Mouse (Mus musculus): ENCODE data around the gene Tmem82. TPM values are rescaled to one million over a fixed set of nuclear protein-coding genes. Genes with fewer than 3 reads are reported as not detected.

Tmem82 gene
- 6.0 and 8.4 TPM in 2 replicates for polyA plus RNA-seq (2014; fragmentation: Nextera tagmentation; extraction: Ambion mirVana)

DNA sequence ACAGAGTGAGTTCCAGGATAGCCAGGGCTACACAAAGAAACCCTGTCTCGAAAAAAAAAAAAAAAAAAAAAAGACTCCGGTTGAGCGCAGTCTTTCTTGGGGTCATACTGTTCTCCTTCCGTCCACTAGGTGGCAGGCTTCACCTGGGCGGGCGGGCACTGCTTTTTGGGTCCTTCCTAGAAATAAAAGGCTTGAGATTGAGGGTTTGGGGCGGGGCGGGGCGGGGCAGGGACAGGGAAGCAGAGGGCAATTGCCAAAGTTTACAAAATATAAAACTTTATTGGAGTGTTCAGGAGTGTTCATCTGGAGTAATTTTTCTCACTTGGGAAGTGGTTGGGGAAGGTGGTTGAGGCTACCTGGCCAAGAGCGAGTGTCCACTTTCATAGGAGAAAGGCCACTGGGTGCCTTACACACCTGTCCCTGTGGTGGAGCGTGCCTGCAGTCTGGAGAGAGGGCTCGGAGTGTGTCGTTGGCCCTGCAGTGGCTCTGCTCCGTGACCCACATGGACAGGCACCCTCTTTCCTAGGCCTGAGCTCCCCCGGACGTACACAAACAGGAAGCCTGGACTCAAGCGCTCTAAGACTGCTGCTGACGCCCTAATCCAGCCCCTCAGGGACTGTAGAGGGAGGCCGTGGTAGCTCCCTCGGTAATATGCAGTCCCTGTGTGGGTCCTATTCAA is at the start of gene Tmem82:
Tmem82 (minus strand) TSS at position 69 of the 679 bp plus-strand sequence.
- ATAC-seq (replicated peaks; ENCODE audit: low FRiP score, low TSS enrichment, low read depth) (peak; percentile 9; the same call in 1 of the 2 replicates), DNase-seq (ENCODE audit: low spot score) (peak; percentile 74)
- H3K36me3 ChIP-seq (ENCODE audit: control insufficient read depth, insufficient read depth, low read length), result no peaks in the 10 kb centered on the region
- peak within 1 kb of the TSS; percentile 50 for H3K4me2 ChIP-seq (ENCODE audit: low read length)
- H3K27ac ChIP-seq (ENCODE audit: low read depth), result peak within 1 kb of the TSS; percentile 54; the same call in 1 of the 2 replicates
- peaks cover 18% of the 10 kb centered on the region for H3K4me1 ChIP-seq (replicated peaks; ENCODE audit: control insufficient read depth, insufficient read depth, low read length)
- no peaks in the 10 kb centered on the region for H3K9me3 ChIP-seq (ENCODE audit: control insufficient read depth, low read length)
- no peaks in the 10 kb centered on the region for H3K27me3 ChIP-seq (replicated peaks; ENCODE audit: control insufficient read depth, insufficient read depth, low read length)
- H3K9ac ChIP-seq (ENCODE audit: low read length), result peak within 1 kb of the TSS; percentile 35
- H3K4me3 ChIP-seq (ENCODE audit: low read depth, low read length), result peak within 1 kb of the TSS; percentile 27
- 24% methylated on average over 19 of the region's 20 CpGs for WGBS

DNA sequence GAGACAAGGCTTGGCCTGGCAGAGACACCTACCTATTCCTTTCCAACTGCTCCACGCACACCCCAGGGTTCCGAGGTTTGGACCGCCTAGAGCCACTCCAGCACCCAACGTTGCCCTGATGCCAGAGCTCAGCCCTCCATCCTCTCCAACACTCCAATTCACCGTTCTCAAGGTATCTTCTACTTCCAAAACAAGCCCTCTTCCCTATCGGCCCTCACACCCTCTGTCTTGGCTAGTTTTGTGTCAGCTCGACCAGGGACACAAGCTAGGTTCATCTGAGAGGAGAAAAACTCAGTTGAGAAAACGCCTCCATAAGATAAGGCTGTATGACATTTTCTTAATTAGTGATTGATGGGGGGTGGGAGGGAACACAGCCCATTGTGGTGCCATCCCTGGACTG is 46.4 kb upstream of the Tmem82 start, which contains the start of gene Plekhm2:
Plekhm2 (minus strand) TSS at position 101 of the 400 bp plus-strand sequence.
- no peak for ATAC-seq (replicated peaks; ENCODE audit: low FRiP score, low TSS enrichment, low read depth)

DNA sequence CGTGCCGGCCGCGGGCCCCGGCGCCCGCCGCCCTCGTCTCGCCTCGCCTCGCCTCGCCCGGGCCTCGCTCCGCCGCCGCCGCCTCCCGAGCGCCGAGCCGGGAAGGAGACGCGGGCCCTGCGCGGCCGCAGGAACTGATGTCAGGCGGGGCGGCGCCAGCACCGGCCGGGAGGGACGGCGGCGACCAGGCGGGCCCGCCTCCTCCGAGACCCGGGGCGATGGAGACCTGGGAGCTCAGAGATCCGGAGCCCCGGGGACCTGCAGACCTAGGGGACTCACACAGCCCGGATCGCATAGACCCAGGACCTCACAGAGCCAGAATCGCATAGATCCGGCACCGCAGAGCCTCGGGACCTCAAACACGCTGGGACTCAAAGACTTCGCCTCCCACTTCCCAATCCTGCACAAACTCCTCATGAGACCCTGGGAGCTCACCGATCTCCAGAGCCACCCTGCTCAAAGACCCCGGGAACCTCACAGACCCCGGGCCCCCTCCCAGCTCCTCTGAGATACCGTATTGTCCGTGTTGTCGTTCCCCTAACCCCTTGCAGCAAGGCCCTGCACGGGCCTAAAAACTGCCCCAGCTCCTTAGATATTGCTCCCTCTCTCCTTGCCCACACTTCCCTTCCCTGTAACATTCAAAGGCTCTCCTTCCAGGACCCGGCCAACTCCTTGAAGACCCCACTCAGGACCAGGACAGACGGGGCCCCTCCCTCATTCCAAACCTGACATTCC is 45.7 kb upstream of the Tmem82 start:
- 1% methylated on average over 56 of the region's 60 CpGs for WGBS
- H3K9me3 ChIP-seq (ENCODE audit: control insufficient read depth, low read length), result no peaks in the 10 kb centered on the region
- H3K27ac ChIP-seq (ENCODE audit: low read depth), result peak overlapping the region; percentile 57
- H3K4me2 ChIP-seq (ENCODE audit: low read length), result peak overlapping the region; percentile 93
- H3K4me1 ChIP-seq (replicated peaks; ENCODE audit: control insufficient read depth, insufficient read depth, low read length), result peaks cover 12% of the 10 kb centered on the region
- H3K27me3 ChIP-seq (replicated peaks; ENCODE audit: control insufficient read depth, insufficient read depth, low read length), result no peaks in the 10 kb centered on the region
- DNase-seq (ENCODE audit: low spot score) (peak; percentile 89), ATAC-seq (replicated peaks; ENCODE audit: low FRiP score, low TSS enrichment, low read depth) (peak; percentile 84)
- H3K9ac ChIP-seq (ENCODE audit: low read length), result peak overlapping the region; percentile 91
- H3K36me3 ChIP-seq (ENCODE audit: control insufficient read depth, insufficient read depth, low read length), result peaks cover 16% of the 10 kb centered on the region
- peak overlapping the region; percentile 89 for H3K4me3 ChIP-seq (ENCODE audit: low read depth, low read length)

More for the DNA sequence above, 46.4 kb upstream of the Tmem82 start, which contains the start of gene Plekhm2:
- 65% methylated on average over 8 of the region's 8 CpGs for WGBS
- H3K9me3 ChIP-seq (ENCODE audit: control insufficient read depth, low read length), result no peaks in the 10 kb centered on the region
- peak within 1 kb of the TSS; percentile 89 for H3K4me3 ChIP-seq (ENCODE audit: low read depth, low read length)
- H3K27ac ChIP-seq (ENCODE audit: low read depth), result peak within 1 kb of the TSS; percentile 57
- peaks cover 12% of the 10 kb centered on the region for H3K4me1 ChIP-seq (replicated peaks; ENCODE audit: control insufficient read depth, insufficient read depth, low read length)
- no peak for DNase-seq (ENCODE audit: low spot score)
- no peaks in the 10 kb centered on the region for H3K27me3 ChIP-seq (replicated peaks; ENCODE audit: control insufficient read depth, insufficient read depth, low read length)
- H3K36me3 ChIP-seq (ENCODE audit: control insufficient read depth, insufficient read depth, low read length), result peaks cover 15% of the 10 kb centered on the region
- H3K9ac ChIP-seq (ENCODE audit: low read length), result peak within 1 kb of the TSS; percentile 91
- peak within 1 kb of the TSS; percentile 93 for H3K4me2 ChIP-seq (ENCODE audit: low read length)

DNA sequence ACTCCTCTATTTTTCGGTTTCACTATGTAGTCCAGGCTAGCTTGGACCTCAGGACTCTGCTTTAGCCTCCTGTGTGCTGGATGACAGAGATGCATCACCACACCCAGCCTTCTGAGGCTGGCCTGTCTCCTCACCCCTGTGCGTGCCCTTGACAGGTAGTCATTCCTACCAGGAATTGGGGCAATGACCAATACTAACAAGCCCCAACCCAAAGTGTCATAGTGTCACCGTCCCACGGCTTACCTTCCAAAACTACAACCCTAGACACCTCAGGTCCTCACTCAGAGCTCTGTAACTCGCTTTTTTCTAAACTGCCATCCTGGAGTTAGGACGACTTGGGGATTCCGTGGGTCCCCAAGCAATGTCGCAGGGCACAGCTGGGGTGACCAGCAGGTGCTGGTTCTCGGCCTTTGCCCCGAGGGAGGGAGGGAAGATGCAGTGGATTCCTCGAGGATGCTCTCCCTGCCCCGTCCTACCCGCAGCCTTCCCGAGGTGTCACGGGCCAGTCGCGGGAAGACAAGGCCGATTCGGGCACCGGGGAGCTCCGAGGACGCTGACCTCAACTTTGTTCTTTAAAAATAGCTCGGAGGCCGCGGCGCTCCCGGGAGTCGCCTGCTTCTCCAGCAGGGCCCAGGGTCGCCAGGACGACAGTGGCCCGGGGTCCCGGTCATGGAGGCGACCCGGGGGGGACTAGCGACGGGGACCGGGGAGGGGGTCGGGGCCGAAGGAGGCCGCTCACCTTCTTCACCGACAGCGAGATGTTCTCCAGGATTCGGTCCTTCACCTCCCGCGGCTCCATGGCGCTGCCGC is 44.9 kb upstream of the Tmem82 start:
- Histone ChIP-seq H3K36me3 (ENCODE audit: control insufficient read depth, insufficient read depth, low read length) (peaks cover 16% of the 10 kb centered on the region), H3K9ac (ENCODE audit: low read length) (peak overlapping the region; percentile 91), H3K27ac (ENCODE audit: low read depth) (peak overlapping the region; percentile 57), H3K4me3 (ENCODE audit: low read depth, low read length) (peak overlapping the region; percentile 89), H3K4me1 (replicated peaks; ENCODE audit: control insufficient read depth, insufficient read depth, low read length) (peaks cover 12% of the 10 kb centered on the region), H3K27me3 (replicated peaks; ENCODE audit: control insufficient read depth, insufficient read depth, low read length) (no peaks in the 10 kb centered on the region), H3K4me2 (ENCODE audit: low read length) (peak overlapping the region; percentile 93), H3K9me3 (ENCODE audit: control insufficient read depth, low read length) (no peaks in the 10 kb centered on the region)
- peak; percentile 79 for DNase-seq (ENCODE audit: low spot score)
- peak; percentile 29; the same call in 1 of the 2 replicates for ATAC-seq (replicated peaks; ENCODE audit: low FRiP score, low TSS enrichment, low read depth)
- WGBS, result 4% methylated on average over 40 of the region's 47 CpGs

DNA sequence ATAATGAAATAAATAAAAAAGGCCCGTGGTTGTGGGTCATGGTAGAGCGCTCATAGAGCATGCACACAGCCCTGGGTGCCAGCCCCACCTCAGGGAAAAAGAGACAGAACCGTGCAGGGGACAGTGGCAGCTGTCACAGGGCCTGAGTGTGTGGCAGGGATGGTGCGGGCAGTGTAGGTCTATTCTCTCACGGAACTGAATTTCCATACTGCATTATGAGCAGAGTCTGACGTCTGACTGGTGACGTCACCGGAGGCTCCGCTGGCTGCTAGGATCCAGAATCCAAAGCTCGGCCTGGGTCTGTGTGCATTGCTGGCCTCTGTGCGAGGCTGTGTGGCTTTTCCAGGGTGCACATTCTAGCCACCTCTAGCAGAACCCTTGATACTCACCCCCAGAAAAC is 42.5 kb upstream of the Tmem82 start:
- H3K9me3 ChIP-seq (ENCODE audit: control insufficient read depth, low read length), result no peaks in the 10 kb centered on the region
- no peak overlapping the region for H3K9ac ChIP-seq (ENCODE audit: low read length)
- ATAC-seq (replicated peaks; ENCODE audit: low FRiP score, low TSS enrichment, low read depth) (no peak), DNase-seq (ENCODE audit: low spot score) (no peak)
- no peak overlapping the region for H3K27ac ChIP-seq (ENCODE audit: low read depth)
- H3K4me2 ChIP-seq (ENCODE audit: low read length), result no peak overlapping the region
- no peak overlapping the region for H3K4me3 ChIP-seq (ENCODE audit: low read depth, low read length)
- peaks cover 12% of the 10 kb centered on the region for H3K4me1 ChIP-seq (replicated peaks; ENCODE audit: control insufficient read depth, insufficient read depth, low read length)
- 92% methylated on average over 11 of the region's 11 CpGs for WGBS
- no peaks in the 10 kb centered on the region for H3K27me3 ChIP-seq (replicated peaks; ENCODE audit: control insufficient read depth, insufficient read depth, low read length)
- peaks cover 24% of the 10 kb centered on the region for H3K36me3 ChIP-seq (ENCODE audit: control insufficient read depth, insufficient read depth, low read length)

DNA sequence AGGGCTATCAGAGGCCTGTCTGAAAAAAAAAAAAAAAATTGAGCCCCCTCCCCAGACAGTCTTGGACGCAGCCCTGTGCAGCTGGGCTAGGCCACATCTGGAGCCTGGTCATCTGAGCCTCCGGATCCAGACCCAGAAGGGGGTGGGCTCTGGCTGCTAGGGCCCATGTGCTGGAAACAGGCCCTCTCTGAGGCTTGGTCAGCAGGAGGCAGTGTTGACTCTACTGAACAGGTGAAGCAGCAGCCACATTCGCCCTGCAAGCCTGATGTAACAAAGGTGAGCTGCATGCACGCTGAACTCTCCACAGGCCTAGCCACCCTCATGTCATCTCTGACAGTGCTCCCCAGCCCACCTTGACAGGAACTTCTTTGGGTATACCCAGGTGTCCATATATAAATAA is 41.3 kb upstream of the Tmem82 start:
- no peak overlapping the region for H3K27ac ChIP-seq (ENCODE audit: low read depth)
- DNase-seq (ENCODE audit: low spot score), result no peak
- no peak overlapping the region for H3K4me2 ChIP-seq (ENCODE audit: low read length)
- no peaks in the 10 kb centered on the region for H3K9me3 ChIP-seq (ENCODE audit: control insufficient read depth, low read length)
- no peak for ATAC-seq (replicated peaks; ENCODE audit: low FRiP score, low TSS enrichment, low read depth)
- no peak overlapping the region for H3K9ac ChIP-seq (ENCODE audit: low read length)
- peaks cover 24% of the 10 kb centered on the region for H3K36me3 ChIP-seq (ENCODE audit: control insufficient read depth, insufficient read depth, low read length)
- no peak overlapping the region for H3K4me3 ChIP-seq (ENCODE audit: low read depth, low read length)
- no peaks in the 10 kb centered on the region for H3K27me3 ChIP-seq (replicated peaks; ENCODE audit: control insufficient read depth, insufficient read depth, low read length)
- 62% methylated on average over 4 of the region's 4 CpGs for WGBS
- peaks cover 11% of the 10 kb centered on the region for H3K4me1 ChIP-seq (replicated peaks; ENCODE audit: control insufficient read depth, insufficient read depth, low read length)

DNA sequence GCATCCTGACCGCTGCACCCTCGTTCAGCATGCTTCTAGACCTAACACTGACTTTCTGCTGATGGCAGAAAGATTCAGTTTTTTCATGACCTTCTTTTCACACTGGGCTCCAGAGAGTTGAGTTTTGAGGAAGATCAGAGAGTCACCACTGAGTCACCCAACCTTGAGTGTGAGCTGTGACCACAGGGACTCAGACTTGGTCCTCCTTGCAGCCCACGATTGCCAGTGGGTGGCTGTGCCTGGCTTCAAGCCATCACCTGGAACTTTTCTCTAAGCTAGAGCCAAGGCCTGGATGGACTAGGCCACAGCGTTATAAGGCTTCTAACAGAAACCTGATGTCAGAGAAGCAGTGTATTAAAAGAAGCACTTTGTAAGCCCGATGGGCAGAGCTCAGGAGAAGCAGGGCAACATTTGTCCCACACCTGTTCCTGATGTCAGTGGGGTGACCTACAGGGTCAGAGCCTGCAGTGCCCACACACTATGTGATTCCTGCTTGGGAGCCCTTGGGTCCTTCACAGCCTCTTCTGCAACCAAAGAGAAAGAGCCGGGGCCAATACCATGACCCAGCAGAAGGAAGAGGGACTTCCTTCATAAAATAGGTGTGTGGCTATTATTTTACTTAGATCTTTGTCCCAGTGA is 40.5 kb upstream of the Tmem82 start:
- peaks cover 25% of the 10 kb centered on the region for H3K36me3 ChIP-seq (ENCODE audit: control insufficient read depth, insufficient read depth, low read length)
- WGBS, result 90% methylated on average over 6 of the region's 6 CpGs
- DNase-seq (ENCODE audit: low spot score), result no peak
- no peaks in the 10 kb centered on the region for H3K9me3 ChIP-seq (ENCODE audit: control insufficient read depth, low read length)
- no peaks in the 10 kb centered on the region for H3K27me3 ChIP-seq (replicated peaks; ENCODE audit: control insufficient read depth, insufficient read depth, low read length)
- no peak for ATAC-seq (replicated peaks; ENCODE audit: low FRiP score, low TSS enrichment, low read depth)
- no peak overlapping the region for H3K4me3 ChIP-seq (ENCODE audit: low read depth, low read length)
- peaks cover 6% of the 10 kb centered on the region for H3K4me1 ChIP-seq (replicated peaks; ENCODE audit: control insufficient read depth, insufficient read depth, low read length)
- H3K4me2 ChIP-seq (ENCODE audit: low read length), result no peak overlapping the region
- H3K27ac ChIP-seq (ENCODE audit: low read depth), result no peak overlapping the region
- no peak overlapping the region for H3K9ac ChIP-seq (ENCODE audit: low read length)

DNA sequence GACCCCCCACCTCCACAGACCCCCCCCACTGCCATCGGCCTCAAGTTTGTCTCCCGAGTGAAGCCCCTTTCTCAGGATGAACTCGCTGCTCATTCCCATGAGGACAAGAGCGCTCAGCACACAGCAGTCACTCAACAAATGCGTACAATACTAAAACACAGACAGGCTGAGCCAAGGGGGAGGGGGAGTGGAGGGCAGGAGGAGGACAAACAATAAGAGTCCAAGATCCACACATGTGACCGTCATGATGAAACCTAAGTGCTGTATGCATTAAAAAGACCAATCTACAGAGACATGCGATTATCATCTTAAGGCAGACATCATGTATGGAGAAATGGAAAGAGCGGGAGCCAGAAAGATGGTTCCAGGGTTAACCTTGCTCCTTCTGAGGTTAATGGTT is 38.5 kb upstream of the Tmem82 start:
- Histone ChIP-seq H3K27ac (ENCODE audit: low read depth) (no peak overlapping the region), H3K9me3 (ENCODE audit: control insufficient read depth, low read length) (no peaks in the 10 kb centered on the region), H3K4me1 (replicated peaks; ENCODE audit: control insufficient read depth, insufficient read depth, low read length) (no peaks in the 10 kb centered on the region), H3K36me3 (ENCODE audit: control insufficient read depth, insufficient read depth, low read length) (peaks cover 33% of the 10 kb centered on the region), H3K27me3 (replicated peaks; ENCODE audit: control insufficient read depth, insufficient read depth, low read length) (no peaks in the 10 kb centered on the region), H3K9ac (ENCODE audit: low read length) (no peak overlapping the region), H3K4me2 (ENCODE audit: low read length) (no peak overlapping the region), H3K4me3 (ENCODE audit: low read depth, low read length) (no peak overlapping the region)
- ATAC-seq (replicated peaks; ENCODE audit: low FRiP score, low TSS enrichment, low read depth) (no peak), DNase-seq (ENCODE audit: low spot score) (no peak)
- 83% methylated on average over 8 of the region's 8 CpGs for WGBS
